Mouse (Mus musculus) B cell, adult 2 months (primary cell): ENCODE data around the gene Serpina5.

Experiments used
- DNase-seq, 2 experiments: peaks; one replicate each; pipeline ENCODE4 v3.0.0; 2022

Serpina5 gene

DNA sequence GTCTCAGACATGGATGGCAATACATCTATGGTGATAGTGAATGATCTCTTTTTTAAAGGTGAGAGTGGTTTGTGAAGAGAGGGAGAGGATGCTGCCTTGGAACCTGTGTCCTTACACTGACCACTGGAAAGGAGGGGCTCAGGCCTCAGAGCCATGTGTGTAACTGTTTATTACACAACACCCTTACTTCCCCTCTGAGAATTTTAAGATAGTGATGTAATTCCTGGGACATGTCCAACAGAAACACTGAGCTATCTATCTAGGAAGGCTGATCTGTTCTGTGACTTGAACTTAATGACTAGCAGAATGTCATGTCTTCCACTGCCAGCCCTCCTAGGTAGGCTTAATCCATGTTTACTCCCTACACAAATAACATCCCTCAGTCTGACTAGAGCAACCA is 30.1 kb downstream of the Serpina5 start:
- no peak for DNase-seq

DNA sequence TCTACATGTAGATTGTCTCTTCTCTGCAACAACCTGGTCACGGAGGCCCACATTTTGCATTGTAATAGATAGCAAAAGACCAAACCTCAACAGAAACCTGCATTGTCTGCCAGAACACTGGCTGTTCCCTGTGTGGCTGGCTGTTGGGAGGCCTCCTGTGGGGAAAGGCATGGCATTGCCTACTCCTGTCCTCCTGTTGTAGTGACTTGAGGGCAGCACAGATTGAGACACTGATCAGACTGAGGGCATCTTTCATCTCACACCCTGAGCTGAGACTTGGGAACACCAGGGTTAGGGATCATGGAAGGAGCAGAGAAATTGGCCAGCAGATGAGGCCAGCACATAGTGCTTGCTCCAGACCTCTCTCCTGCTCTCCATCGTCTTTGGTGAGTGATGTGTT is 37.3 kb downstream of the Serpina5 start:
- no peak for DNase-seq

GRCm38 (mm10) chr12:104140543-104141103 is 39.7 kb downstream of the Serpina5 start:
- DNase-seq, result no peak

DNA sequence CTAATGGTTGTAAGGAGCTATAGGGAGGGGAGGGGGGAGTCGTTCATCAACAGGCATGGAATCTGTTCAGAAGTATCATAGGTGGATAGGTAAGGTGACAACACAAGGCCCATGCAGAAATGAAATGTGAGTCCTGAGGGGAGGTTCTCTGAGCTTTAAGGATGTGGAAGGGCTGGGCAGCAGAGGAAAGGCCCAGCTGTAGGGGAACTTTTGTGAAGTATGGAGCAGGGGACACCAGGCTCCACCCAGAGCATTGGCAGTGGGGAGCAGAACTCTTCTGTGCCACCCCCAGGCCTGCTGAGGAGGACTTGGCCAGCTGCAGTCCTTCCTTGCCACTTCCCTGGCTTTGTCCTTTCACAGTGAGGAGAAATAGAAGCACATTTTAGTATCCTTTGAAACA is 40.6 kb downstream of the Serpina5 start:
- no peak for DNase-seq

DNA sequence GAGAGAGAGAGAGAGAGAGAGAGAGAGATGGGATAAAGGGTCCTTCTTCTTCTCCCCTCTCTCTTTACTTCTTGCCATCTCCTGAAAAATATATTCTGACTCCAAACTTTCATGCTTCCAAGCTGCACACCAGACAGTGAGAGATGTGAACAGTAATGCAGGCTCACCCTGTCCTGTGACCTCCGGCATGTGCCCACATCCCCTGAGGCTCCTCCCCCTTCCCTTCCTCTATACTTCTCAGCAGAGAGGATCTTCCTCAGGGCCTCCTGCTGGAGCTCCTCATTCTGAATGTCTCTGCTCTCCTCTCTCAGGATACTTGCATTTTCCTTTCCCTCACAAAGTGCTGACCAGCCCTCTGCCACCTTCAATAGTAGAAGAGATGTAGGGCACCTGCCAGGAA is 41.5 kb downstream of the Serpina5 start:
- DNase-seq, result no peak

DNA sequence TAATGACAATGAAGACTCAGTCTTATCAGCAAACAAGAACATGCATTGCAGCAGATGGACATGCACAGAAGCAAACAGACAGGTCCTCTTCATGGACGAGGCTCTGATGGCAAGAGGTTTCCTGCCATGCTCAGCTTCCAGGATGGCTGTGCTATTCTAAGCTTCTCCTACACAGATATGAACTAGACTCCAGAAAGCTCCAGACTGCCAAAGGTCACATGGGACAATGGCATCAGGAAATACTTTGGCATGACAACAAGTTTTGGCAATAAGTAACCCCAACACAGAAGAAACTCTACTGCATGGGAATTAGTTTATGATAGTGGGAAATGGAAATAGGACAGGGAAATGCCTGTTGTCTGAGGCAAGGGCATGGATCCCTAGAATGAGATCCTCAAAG is 42.4 kb downstream of the Serpina5 start:
- no peak for DNase-seq

GRCm38 (mm10) chr12:104145571-104145970 is 44.7 kb downstream of the Serpina5 start:
- DNase-seq, result no peak

DNA sequence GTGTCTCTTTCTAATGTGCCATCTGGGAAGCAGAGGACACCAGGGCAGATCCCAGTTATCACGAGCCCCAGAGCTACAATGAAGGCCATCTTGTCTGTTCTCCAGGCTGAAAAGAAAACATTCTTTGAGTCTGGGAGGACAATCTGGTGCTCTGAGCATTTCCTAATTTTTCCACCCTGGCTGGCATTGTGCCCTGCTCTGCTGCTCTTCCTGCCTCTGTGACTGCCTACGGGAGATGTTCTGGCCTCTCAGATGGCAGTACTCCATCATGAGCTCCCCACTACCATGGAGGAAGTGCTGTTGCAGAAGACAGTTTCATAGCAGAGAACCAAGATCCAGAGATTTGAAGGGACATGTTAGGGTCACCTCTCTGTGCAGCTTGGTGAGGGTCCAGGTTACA is 51.1 kb downstream of the Serpina5 start:
- DNase-seq, result no peak

DNA sequence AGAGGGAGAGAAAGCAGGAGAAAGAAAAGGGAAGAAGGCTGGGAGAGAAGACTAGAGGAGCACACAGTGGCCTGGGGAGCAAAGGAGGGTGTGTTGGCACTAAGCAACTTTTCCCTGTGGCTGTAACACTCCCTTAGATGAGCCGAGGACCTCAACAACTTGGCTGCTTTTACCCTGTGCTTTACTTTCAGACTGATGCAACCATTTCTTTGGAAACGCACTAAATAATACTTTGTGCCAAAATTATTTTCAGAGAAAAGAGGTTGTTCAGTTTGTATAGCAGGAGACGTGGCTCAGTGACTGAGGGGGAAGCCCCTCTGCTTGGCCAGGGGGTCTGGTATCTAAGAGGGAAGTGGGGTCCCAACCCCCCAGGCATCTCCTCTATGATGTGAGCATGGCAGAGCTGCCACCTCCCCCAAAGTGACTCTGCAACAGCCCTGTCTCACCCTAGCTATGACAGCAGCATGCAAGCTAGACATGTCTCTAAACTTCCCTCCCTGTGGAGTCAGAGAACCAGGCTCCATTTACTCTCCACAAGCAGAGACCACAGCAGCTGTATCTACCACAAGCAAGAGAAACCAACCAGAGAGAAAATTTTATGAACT is 52.2 kb downstream of the Serpina5 start:
- no peak for DNase-seq

DNA sequence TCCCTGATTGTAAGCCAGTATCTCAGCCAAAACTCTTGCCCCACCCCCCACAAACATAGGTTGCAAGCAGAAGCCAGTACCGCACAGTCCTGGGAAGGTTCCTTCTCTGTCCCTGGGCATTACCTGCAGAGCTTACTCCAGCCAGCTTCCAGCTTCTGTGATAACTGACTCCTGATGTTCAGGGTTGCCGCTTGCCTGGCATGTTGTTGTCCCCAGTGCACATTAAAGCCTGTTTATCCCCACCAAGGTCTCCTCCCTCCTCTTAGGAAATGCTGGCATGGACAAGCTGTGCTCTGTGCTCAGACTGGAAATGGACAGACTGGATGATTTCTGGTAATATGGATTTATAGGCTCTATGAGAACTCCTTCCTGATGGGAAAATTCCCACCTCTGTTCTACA is 52.7 kb downstream of the Serpina5 start, which contains the start of gene Serpina3c:
Gene Serpina3c (minus strand): TSS at position 215 of the 400 bp plus-strand sequence.
- DNase-seq, result no peak
